Mouse (Mus musculus) spleen, adult 2 months (tissue): ENCODE measurements around the gene Dnajc15. TPM values are rescaled to one million over a fixed set of nuclear protein-coding genes. Genes with fewer than 3 reads are reported as not detected.

Source experiments
- DNase-seq, 2 experiments: peaks; one replicate each; pipeline versions ENCODE4 v3.0.0 to v3.0.0-alpha.2; 2012 to 2021; ENCODE audit warnings: low spot score in 2 of 2, low read depth in 1 of 2
- H3K27ac ChIP-seq: fragments of 200-500 bp; 2 replicates; pipeline ENCODE4 v1.5.1; 2012; ENCODE audit warnings: low read length, inconsistent platforms; ENCODE audit not compliant: insufficient read depth
- H3K27me3 ChIP-seq: fragments of 200-500 bp; 2 replicates; pipeline ENCODE4 v1.6.1; 2012; ENCODE audit warnings: mild to moderate bottlenecking, moderate library complexity, low read length, inconsistent platforms; ENCODE audit not compliant: control insufficient read depth, insufficient read depth
- H3K36me3 ChIP-seq: fragments of 200-500 bp; 2 replicates; pipeline ENCODE4 v1.6.1; 2012; ENCODE audit warnings: mild to moderate bottlenecking, low read length, inconsistent platforms; ENCODE audit not compliant: control insufficient read depth, insufficient read depth
- H3K4me1 ChIP-seq: fragments of 200-500 bp; 2 replicates; pipeline ENCODE4 v1.6.1; 2011; ENCODE audit warnings: inconsistent platforms; ENCODE audit not compliant: control insufficient read depth, insufficient read depth, insufficient read length
- H3K4me3 ChIP-seq: fragments of 200-500 bp; 2 replicates; pipeline ENCODE4 v1.5.1; 2011; ENCODE audit warnings: mild to moderate bottlenecking, inconsistent platforms; ENCODE audit not compliant: insufficient read depth, insufficient read length; ENCODE audit errors: extremely low read depth
- CTCF ChIP-seq: fragments of 200-500 bp; IDR thresholded peaks from 2 replicates; pipeline ENCODE4 v1.5.1; 2011; ENCODE audit warnings: mild to moderate bottlenecking, inconsistent platforms; ENCODE audit not compliant: insufficient read depth, insufficient read length, insufficient replicate concordance; ENCODE audit errors: extremely low read depth
- POLR2A ChIP-seq: fragments of 200-500 bp; IDR thresholded peaks from 2 replicates; pipeline ENCODE4 v1.6.1; 2011; ENCODE audit warnings: low read depth, low read length, inconsistent platforms
- WGBS: fragments of 180-500 bp; shearing (Covaris S2); methylation state at CpG from one replicate; pipeline ENCODE4 v1.1.7; 2018; 5-methylcytosine and 5-hydroxymethylcytosine counted together
- polyA plus RNA-seq: library from polyadenylated mRNA; depleted of rRNA; stranded (reverse); fragments of >200 nt; gene quantifications from 2 replicates; pipeline ENCODE4 v1.2.3, GENCODE M21; 2012; rRNA removed

Dnajc15 gene
- 3.5 and 4.0 TPM in 2 replicates for polyA plus RNA-seq

DNA sequence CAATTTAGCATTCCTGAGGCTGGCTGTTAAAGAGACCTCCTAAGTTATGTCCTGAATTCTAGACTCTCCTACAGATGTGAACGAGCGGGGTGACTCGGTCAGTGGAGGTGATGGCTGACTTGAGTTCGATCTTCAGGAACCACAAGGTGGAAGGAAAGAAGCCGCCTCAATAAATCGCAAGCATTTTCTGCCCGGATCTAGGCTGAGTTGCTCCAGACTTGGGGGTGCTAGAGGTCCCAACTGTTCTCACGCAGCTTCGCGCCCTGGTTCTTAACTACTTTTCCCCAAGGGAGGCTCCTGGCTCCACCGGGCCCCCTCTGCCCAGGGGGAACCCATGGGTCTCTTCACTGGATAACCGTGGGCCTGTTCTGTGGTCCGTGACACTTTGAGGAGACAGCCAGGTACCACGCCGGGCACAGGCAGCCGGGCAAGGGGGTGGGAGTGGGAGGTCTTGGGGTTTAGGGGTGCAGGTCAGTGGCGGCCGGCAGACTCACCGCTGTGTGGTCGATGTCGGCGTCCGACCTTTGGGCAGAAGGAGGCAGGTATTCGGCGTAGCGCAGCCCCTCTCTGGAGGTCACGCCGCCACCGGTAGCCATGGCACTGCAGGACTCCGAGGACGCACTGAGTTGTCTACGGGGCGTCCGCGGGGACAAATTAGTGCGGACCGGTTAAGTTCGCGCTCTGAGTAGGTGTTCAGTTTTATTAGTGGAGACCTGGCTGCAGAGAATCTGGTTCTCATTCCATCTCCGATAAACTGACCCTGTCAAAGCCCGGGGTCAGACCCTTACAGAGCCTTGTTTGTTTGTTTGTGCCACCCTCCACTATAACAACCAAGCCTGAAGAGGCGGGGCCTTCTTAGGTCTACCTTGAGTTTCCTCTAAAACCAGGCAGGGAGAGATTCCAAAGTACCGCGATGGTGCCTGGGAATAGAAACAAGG is at the start of gene Dnajc15:
Gene Dnajc15, minus strand, starts transcription at position 822 of the 938 bp plus-strand sequence.
- Histone ChIP-seq H3K4me1 (peaks cover 6% of the 10 kb centered on the region; the same call in 1 of the 2 replicates), H3K36me3 (no peaks in the 10 kb centered on the region), H3K27ac (peak within 1 kb of the TSS; percentile 48), H3K4me3 (peak within 1 kb of the TSS; percentile 72), H3K27me3 (no peaks in the 10 kb centered on the region)
- WGBS = 3% methylated on average over 44 of the region's 44 CpGs
- peak; percentile 73 to 90 for DNase-seq
- no peak for TF ChIP-seq POLR2A
- TF ChIP-seq CTCF = no peak

- DNase-seq = no peak
- no peak for TF ChIP-seq POLR2A
- no peak for TF ChIP-seq CTCF
- Histone ChIP-seq H3K4me1 (no peaks in the 10 kb centered on the region), H3K36me3 (peaks cover 2% of the 10 kb centered on the region; the same call in 1 of the 2 replicates), H3K27ac (no peak overlapping the region), H3K4me3 (no peak overlapping the region), H3K27me3 (no peaks in the 10 kb centered on the region)
- 86% methylated on average over 6 of the region's 6 CpGs for WGBS
Measured at GRCm38 (mm10) chr14:77923076-77923865, 48.3 kb upstream of the Dnajc15 start.

- no peaks in the 10 kb centered on the region for H3K4me1 ChIP-seq
- TF ChIP-seq POLR2A = no peak
- no peak for TF ChIP-seq CTCF
- no peaks in the 10 kb centered on the region for H3K27me3 ChIP-seq
- H3K36me3 ChIP-seq = peaks cover 2% of the 10 kb centered on the region; the same call in 1 of the 2 replicates
- no peak overlapping the region for H3K27ac ChIP-seq
- DNase-seq = no peak
- 92% methylated on average over 8 of the region's 8 CpGs for WGBS
- no peak overlapping the region for H3K4me3 ChIP-seq
Measured at GRCm38 (mm10) chr14:77921641-77922040, 46.7 kb upstream of the Dnajc15 start.

GRCm38 (mm10) chr14:77915776-77916175 is 40.9 kb upstream of the Dnajc15 start:
- no peak overlapping the region for H3K4me3 ChIP-seq
- no peak overlapping the region for H3K27ac ChIP-seq
- no peak for DNase-seq
- H3K36me3 ChIP-seq = peaks cover 2% of the 10 kb centered on the region; the same call in 1 of the 2 replicates
- WGBS = 92% methylated on average over 5 of the region's 5 CpGs
- TF ChIP-seq CTCF (no peak), POLR2A (no peak)
- no peaks in the 10 kb centered on the region for H3K4me1 ChIP-seq
- H3K27me3 ChIP-seq = no peaks in the 10 kb centered on the region

DNA sequence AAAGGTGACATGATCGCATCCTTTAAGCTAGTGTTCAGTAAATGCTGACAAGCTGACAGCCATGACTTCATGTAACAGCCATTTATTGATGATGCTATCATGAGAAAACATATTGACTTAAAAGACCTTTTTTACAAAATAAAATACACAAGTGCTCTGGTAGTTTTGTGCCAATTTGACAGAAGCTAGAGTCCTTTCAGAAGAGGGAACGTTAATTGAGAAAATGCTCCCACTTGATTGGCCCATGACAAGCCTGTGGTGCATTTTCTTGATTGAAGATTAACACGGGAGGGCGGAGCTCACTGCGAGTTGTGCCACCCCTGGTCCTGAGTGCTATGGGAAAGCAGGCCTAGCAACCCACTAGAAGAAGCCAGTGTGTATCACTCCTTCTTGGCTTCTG is 31.7 kb upstream of the Dnajc15 start:
- Histone ChIP-seq H3K27me3 (no peaks in the 10 kb centered on the region), H3K4me1 (peaks cover 12% of the 10 kb centered on the region), H3K27ac (no peak overlapping the region), H3K4me3 (peak overlapping the region; percentile 13; the same call in 1 of the 2 replicates), H3K36me3 (no peaks in the 10 kb centered on the region)
- no peak for DNase-seq
- TF ChIP-seq CTCF (no peak), POLR2A (no peak)
- 75% methylated on average over 5 of the region's 5 CpGs for WGBS

- no peak overlapping the region for H3K27ac ChIP-seq
- 25% methylated on average over 5 of the region's 5 CpGs for WGBS
- no peaks in the 10 kb centered on the region for H3K27me3 ChIP-seq
- peak in 1 of 2 experiments; percentile 12 for DNase-seq
- peaks cover 12% of the 10 kb centered on the region for H3K4me1 ChIP-seq
- H3K36me3 ChIP-seq = no peaks in the 10 kb centered on the region
- H3K4me3 ChIP-seq = peak overlapping the region; percentile 43
- no peak for TF ChIP-seq CTCF
- TF ChIP-seq POLR2A = no peak
Measured at GRCm38 (mm10) chr14:77905466-77905865, 30.5 kb upstream of the Dnajc15 start.
